Mouse (Mus musculus) frontal cortex, postnatal 36 days (tissue): ENCODE measurements around the gene Iah1.

Experiments used
- DNase-seq, 2 experiments: peaks; one replicate each; pipeline ENCODE4 v3.0.0; 2022; ENCODE audit warnings: low spot score in 2 of 2

The Iah1 gene

GRCm38 (mm10) chr12:21364624-21365435 lies 48.6 kb downstream of the Iah1 start:
- no peak for DNase-seq

GRCm38 (mm10) chr12:21368376-21369086 lies 52.3 kb downstream of the Iah1 start:
- no peak for DNase-seq

- DNase-seq: no peak
These were observed 52.9 kb downstream of the Iah1 start for GRCm38 (mm10) chr12:21369087-21369410.

GRCm38 (mm10) chr12:21370035-21370611 lies 53.9 kb downstream of the Iah1 start:
- no peak for DNase-seq

- DNase-seq: peak; percentile 96 to 97
These were observed 57.1 kb downstream of the Iah1 start, which contains the start of gene Adam17 for GRCm38 (mm10) chr12:21373100-21373819. TSS of gene Adam17 (minus strand) at chr12:21373632.
